Mouse (Mus musculus): ENCODE measurements at regions not wholly inside any gene's neighbourhood (a gene's known extent, or its start where the extent isn't known, plus 50 kb on each side); places are given as distances from the start of the nearest gene placed in this dataset.

DNA sequence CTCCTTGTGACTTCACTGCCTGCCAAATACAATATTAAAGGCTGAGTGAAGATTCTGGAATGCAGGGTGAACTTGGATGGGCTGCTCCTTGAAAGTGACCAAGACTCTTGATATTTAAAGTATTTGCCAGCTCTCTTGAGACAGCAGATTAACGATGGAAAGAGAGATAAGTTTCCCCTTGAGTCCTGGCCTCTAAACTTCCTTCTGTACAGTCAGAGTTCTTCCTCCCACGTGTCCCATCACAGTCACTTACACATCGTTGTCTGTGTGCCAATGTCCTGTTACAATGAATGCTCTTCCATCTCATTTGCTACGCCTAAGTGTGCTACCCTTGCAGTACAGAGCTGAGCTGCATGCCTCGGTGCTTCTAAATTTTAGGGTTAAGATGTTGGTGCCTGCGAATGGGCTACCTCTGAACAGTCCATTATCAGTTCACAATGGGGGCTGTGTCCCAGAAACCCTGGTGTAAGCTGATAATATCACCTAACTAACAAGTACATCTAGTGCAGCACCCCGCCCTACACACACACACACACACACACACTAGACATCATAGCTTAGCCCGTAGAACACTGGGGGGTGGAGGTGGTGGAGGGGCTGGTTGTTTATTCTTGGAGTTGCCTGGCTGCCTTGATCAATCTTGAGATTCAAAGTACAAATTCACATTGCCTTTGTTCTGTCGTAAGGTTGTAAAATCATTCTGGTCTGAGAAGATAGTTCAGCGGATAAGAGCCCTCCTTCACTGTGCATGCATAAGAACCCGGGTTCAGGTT, 207.9 kb upstream of the Pgrmc2 start:
- DNase-seq: no peak

DNA sequence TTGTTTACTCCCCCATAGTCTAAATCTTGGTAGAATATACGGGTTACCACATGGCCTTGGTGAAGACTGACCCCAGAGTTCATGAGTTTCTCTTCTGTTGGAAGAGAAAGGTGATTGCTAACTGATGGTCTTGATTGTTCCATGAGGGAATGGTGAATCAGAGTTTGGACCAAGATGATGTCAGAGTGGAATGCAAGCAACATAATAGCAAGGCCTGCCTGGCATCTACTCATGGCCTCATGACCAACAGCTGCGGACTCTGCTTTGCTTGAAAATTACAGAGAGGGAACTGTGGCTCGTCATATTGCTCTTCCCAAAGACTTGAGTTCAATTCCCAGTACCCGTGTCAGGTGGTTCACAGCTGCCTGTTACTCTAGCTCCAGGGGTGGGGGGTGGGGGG, 205.9 kb upstream of the Pgrmc2 start:
- no peak for DNase-seq

DNA sequence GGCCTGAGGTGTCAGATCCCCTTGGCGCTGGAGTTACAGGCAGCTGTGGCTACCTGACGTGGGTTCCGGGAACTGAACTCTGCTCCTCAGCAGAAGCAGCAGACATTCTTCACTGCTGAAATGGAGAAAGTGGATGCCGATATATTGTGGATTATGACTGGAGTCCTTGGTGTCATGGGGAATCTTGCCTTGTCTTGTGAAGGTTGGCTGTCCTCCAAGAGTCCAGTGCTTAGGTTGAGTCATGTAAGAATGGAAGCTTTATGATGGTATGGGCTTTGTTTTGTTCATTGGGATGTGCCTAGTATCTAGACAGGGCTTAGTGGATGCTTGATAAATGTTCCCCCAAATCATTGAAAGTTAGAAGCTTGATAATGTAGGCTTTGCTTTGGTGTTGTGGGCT, 205.2 kb upstream of the Pgrmc2 start:
- DNase-seq: no peak

DNA sequence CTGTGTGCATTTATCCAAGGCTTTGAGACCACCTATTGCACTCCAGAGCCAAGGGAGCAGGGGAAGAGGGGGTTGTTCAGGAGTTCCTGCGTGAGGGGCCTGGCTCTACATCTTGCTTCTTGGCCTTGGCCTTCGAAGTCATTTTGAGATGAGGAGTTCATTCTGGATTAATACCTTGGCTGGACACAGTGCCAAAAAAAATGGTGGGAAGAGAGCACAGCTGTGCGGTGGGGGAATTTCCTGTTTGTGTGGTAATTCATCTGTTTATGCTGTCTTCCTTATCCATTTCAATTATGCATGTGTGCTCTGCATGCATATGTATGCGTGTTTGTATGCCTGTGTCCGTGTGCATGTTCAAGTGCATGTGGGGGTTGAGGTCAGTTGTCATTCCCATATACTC, 202.5 kb upstream of the Pgrmc2 start:
- no peak for DNase-seq

DNA sequence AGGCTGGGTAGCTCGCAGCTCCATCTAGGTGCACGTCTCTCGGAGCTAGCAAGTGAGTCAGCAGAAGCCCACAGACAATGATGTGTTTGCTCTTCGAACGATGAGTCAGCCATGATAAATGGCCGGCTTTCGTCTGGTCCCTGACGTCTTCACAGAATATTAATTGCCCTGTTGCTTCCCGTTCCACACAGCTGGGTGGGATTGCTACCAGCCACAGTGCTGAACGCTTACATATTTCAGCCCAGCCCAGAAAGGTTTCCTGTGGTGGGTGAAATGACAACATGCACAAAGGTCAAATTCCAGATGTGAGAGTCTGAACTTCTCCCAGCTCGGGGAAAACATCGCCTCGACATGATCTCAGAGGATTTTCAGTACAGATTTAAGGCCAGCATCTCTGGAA, 202.1 kb upstream of the Pgrmc2 start:
- no peak for DNase-seq

DNA sequence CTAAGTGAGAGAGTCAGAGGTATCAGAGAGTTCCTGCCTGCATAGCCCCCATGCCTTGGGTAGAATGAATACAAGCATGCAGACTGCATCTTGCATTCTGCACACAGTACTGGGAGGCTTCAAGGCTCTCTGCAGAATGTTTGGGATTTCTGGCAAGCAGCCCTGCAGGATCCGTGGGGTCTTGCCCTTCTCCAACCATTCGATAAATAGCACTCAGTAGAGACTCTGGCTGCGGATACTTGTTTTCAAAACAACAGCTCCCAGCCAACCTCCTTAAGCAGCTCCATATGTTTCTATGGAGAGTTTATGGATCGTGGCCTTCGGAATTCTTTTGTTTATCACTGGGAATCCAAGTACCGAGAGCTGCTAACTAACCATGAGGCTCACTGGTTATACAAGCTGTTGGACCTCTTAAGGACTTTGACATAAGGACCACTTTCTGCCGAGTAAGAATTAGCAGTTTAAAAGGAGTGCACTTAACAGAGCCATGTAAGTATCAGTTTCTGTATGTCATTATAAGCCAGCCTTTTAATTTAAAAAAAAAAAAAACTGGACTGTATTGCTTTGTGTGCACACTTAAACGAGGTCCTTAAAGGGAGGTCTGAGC, 199.7 kb upstream of the Pgrmc2 start:
- no peak for DNase-seq

DNA sequence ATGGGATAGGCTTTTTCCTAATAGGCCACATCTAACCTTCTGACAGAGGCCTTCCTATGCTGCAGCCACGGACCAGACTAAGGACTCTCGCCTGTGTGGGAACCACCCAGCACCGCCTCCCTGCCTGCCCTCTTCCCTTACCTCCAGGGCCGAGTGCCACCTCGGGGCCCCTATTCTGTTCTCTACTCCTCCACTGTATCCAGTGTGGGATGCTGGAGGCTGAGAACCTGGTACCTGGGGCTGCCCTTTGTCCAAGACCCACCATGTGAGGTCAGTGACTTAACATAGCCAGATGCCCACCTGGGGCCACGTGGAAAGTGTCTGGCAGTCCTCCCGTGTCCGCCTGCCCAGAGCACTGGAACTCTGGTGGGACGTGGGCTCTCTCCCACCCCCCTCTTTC, 193.2 kb upstream of the Pgrmc2 start:
- no peak for DNase-seq

DNA sequence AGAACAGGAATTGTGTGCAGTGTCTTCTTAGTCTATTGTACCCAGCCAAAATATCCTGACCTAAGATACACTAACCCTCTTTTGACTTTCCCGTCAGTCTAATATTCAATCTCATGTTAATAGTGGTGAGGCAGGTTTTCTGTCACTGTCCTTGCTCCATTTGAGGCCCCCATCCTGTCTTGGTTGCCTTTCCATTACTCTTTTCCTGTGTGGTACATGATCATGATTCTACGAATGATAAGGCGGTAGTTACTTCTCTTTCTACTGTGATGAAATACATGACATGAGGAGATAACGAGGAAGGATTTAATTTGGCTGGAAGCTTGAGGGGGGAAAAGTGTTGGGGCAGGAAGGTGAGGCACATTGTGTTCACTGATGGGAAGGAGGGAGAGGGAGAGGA, 185.7 kb upstream of the Pgrmc2 start:
- no peak for DNase-seq

DNA sequence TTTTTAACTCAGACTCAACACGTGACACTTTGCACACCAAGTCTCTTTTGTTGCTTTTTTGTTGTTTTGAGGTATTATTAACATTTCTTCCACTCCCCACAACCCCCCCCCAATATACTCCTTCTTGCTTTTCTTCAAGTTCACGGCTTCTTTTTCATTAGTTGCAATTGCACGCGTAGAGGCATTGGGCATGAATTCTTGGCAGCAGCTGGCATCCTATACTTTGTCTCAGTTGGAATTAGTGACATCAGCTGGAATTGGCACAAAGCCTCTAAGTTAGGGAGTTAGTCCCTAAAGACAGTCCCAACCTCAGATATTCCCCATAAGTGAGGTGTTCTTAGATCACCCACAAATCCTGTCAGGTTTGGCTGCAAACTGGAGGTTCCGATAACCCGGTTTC, 183.4 kb upstream of the Pgrmc2 start:
- DNase-seq: no peak

DNA sequence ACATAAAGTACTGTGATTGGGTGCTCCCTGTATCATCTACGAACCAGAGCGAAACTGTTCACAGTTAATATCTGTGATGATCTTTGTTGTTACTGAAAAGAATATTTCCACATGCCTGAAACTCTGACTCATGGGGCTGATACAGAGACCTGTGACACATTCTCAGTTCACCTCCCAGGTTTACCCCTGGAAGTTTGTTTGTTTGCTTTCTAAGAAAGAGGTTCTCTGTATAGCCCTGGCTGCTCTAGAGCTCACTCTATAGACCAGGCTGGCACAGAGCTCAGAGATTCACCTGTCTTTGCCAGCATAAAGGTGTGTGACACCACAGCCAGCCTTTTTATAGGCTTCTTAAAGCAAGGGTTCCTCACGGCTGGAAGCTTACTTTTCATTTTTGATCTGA, 182.6 kb upstream of the Pgrmc2 start:
- no peak for DNase-seq

DNA sequence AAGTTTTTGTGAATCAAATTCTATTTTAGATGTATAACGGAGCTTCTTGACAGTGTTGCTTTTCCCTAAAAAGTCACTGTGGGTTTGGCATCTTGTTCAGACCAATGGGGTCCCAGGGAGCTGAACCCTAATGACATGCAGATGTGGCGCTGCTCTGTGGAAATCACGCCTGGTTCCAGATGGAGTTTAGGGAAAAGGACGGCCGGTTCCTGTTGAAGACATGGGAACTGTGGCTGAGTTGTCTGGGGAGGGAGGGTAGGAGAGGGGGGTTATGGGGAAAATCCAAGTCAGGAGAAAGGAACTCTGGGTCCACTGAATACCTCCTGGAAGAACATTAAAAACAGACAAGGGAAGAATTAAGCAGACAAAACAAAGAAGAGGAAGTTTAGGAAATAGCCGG, 175.4 kb upstream of the Pgrmc2 start:
- DNase-seq: no peak

DNA sequence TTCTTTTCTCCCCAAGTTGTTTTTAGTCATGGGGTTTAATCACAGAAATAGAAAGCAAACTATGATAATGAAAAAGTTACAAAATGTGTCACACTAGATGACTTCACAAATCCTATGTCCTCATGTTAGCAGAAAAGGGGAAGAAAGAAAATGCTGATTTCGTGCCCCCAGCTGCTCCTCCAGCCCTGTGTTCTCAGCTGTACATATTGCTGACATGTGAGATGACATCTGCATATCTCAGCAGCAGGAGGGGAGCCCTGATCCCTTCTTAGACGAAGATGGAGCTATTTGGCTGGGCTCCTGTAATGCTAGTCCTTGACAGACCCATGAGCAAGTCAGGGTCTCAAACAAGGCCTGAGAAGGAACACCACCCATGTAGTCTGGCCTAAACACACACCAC, 162.1 kb upstream of the Pgrmc2 start:
- no peak for DNase-seq

DNA sequence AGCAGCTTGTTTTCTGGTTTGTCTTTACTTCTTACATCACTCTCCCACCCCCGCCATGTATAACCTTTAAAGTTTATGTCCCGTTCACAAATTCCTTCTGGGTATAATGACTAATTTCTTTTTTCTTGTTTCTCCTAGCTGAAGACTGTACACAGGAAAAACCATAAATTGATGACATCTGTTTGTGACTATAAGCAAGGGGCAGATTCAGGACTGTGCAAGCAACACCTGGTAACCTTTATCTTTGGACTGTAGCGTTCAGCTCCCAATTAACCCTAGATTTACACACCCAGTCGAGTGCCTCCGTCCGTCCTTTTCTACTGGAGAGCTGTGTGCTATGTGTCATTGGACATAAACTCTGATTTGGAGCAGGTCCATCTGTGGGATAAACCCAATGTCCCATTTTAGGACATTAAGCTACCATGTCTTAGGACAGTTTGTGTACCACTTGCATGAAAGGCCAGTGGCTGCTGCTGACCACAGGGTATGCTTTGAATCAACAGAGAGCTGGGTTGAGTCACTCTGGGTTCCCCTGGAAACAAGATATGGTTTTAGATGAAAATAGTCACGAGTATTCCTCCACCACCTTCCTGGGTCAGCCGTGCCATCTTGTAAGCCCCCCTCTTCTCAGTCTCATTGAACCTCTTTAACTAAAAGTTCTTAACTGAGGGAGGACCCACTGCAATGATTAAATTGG, 159.2 kb upstream of the Pgrmc2 start:
- DNase-seq: no peak

DNA sequence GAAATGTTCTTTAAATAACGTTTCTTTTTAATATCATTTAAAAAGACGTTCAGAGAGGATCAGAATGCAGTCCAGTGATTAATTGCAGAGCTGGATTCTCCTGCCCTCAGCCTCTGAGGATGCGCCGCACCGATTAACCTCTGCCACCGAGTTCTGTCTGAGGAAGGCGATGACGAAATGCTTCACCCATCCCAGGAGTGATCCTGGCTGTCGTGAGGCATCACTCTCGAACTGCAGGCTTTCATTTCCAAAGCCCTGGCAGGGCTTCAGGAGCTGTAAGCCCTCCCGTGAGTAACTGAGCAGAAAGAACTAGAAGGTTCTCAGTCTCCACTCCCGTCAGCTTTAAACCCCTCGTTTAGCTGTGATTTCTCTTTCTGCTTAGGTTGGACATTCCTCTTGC, 157.0 kb upstream of the Pgrmc2 start:
- no peak for DNase-seq

DNA sequence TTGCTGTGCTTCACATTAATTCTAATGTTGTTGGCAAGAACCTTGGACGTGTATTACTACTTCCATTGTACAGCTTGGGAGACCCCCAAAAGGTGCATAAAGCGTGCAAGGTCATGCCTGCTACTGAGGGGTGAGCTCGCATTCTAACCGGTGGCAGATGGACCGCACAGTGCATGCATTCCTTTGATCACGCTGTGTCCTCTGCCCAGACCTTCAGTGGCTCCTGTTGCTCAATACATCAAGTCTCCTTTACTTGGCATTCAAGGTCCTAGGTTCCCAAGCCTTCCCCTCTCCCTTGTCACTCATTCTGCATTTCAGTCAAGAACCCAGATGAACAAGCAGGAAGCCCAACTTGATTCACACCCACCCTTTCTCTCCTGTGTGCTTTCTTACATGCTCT, 156.4 kb upstream of the Pgrmc2 start:
- DNase-seq: no peak

DNA sequence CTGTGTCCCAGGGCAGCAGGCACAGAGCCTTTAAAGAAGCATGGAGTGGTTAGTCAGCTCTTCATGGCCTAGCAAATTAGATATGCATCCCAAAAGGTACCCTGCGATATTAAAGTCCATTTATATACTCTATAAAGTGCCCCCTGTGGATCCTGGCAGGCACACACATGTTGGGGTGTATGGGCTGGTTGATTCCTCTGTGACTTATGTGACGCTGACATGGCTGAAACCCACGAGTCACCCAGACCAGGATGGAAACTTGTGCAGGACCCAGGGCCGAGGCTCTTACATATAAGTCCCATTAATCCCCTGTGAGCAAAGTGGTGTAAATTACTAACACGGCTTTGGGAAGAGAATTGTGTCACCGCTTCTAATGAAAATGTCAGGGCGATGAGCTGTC, 155.2 kb upstream of the Pgrmc2 start:
- DNase-seq: no peak

DNA sequence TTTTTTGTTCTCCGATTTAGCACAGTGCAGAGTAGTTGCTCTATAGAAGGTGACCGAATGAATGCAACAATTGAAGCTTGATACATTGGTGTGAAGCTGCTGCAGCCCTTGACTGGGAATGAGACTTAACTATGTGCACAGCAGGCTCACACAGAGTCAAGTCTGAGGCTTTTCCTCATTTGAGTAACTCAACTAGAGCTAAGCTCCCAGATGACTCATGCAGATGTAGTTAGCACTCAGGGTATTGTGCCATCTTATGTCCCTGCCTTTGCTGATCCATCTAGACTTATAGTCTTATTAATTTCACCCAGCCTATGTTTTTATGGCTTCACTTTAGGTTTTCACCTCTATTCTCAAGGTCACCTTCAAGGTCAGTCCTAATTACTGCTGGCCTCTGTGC, 152.8 kb upstream of the Pgrmc2 start:
- no peak for DNase-seq

DNA sequence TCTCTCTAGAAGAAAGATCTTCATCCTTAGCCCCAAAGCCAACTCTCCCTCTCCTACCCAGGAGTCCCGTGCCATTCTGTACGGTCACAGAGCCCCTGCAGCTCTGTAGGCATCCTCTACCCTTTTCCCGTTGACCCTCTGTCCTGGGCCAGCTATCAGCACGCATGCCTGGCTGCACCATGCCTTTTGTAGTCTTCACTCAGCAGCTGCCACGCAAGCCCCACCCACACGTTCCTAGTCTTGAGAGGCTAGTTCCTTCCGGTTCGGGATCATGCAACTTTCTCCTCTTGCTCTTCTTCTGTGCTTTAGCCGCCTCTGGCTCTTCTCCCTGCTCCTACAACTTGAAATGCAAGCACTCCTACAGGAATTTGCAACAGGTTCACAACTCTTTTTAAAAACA, 152.1 kb upstream of the Pgrmc2 start:
- no peak for DNase-seq

DNA sequence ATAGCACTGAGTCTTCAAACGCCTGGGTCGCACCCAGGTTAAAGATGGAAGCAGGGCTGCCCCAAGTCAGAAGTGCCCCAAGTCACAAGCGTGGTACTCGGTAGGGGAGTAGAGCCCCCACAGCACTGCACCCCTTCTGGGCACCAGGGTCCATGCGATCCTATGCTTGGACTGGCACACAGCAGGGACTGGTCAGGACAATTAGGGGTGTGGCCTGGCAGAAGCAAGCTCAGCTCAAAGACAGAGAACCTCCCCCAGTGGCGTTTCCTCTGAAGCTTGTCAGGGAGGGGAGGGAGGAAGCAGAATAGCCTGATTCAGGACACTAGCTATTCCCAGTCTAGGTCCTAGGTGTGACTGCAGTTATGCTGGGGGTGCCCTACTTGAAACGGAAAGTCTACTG, 151.3 kb upstream of the Pgrmc2 start:
- DNase-seq: no peak

DNA sequence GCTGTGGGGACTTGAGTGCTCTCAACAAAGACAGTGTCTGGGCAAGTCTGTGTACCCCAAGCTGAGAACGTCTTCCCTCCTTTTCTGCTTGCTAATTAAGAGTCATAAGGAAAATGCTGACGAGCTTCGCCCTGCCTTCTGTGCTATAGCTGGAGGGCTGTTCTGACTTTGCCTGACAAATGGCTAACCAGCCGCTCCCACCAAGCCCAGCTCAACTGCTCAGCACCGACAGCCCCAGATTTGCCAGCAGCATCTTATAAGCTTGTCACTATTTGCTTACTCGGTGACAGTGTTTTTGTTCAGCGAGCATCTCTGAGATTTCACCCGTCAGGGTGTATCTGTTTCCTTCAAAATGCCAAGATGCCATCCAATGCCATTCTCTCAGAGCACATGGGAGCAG, 150.6 kb upstream of the Pgrmc2 start:
- DNase-seq: no peak

DNA sequence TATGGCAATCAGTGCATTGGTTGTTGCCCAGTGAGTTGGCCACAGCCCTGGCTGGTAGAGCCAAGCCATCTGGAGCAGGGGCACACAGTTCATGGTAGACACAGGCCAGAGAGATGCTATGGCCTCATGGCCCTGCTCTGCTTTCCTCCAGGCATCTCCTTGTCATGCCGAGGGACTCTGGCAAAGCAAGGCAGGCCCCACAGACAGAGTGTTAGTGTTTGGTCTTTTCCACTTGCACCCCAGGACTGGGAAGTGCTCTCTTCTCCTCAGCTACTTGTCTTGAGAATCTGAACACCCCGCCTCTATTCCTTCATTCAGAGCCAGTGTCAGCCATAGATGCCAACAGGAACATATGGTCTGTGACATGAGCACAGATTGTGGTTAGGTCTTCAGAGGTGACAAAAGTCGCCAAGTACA, 148.1 kb upstream of the Pgrmc2 start:
- DNase-seq: no peak

DNA sequence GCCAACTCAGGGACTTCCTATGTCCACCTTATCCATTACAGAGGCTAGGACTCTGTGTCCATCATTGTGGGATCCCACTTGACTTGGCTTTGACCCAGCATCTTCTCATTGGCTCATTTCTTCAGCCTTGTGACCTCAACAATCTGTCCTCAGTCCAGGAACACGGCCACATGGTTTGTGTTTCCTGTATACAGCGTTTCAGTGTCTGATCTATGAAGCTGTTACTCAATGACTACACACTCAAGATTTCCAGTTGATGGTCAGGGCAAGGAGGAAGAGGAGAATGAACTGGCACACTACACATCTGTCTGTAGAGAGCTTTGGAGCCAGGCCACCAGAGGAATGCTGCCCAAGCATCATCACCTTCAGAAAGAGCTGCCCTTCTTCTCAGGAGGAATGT, 146.6 kb upstream of the Pgrmc2 start:
- no peak for DNase-seq

DNA sequence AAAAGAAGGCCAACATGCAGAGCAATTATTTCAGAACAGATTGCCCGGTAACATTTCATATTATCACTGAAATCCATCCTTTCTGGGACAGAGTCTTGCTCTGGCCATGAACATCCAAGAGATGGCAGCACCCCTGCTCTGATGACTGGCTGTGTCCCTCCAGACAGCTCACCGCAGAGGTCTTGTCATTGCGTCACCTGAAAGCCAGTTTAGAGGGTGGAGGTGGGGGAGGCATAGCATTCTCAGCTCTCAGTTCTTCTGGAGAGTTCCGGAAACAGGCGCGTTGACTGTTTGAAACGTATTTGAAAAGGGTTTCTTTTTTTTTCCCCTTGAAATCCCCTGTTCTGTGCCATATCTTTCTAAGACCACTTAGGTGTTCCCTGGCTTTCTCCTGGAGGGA, 145.7 kb upstream of the Pgrmc2 start:
- DNase-seq: peak; percentile 37

DNA sequence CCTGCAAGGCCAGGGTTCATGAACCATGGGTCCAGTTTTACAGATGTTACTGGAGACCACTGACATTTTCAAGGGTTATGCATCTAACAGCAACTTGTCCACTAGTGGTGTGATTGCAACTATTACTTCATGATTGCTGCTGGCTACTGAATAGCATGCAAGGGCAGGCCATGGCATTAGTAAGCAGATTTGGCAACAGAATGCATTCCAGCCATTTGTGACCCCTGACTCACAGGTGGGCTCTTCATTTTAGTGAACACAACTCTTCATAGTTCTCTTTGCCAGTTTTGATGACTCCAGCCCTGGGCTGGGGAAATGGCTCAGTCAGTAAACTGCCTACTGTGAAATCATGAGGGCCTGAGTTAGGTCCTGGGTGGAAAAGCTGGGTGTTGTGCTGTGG, 137.9 kb upstream of the Pgrmc2 start:
- no peak for DNase-seq

DNA sequence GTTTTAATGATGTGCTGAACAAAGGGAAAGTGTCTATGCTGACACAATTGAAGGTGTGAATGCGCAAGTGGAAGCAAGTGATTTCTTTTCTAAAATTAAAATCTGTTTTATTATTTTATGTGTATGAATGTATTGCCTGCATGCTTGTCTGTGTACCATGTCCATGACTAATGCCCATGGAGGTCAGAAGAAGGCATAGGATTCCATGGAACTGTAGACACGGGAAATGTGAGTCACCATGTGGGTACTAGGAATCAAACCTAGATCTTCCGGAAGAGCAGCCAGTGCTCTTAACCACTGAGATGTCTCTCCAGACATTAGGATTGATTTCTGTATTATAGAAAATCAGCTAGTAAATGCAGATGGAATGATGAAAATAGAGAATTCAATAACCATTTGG, 134.9 kb upstream of the Pgrmc2 start:
- DNase-seq: no peak

Measured in right cerebral cortex, postnatal 14 days (tissue).